Mouse (Mus musculus) heart, postnatal 0 days (tissue): ENCODE data around the gene Gm17268.

ENCODE experiments used
- CTCF ChIP-seq: IDR thresholded peaks from 2 replicates; pipeline ENCODE4 v1.5.1; 2016; ENCODE audit warnings: antibody characterized with exemption, control low read depth, low read depth
- EP300 ChIP-seq: IDR thresholded peaks from 2 replicates; pipeline ENCODE4 v1.6.1; 2016; ENCODE audit warnings: antibody characterized with exemption, low read depth

DNA sequence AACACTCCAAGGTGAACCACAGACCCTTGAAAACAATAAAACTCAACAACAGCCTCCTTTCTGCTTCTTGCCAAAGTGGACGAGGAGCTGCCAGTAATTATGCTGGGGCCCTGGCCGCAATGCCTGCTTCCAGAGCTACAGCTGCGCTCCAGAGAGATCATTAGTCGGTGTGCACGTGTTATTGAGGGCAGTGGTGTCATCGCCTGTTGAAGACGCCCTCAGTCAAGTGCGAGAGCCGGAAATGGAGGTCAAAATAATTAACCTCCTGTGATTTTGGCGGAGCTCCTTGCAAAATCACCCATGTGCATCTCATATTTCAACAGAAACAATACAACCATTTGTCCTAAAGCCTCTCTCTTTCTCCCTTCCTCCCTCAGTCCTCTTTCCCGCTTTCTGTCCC is 56.2 kb downstream of the Gm17268 start:
- TF ChIP-seq CTCF (no peak), EP300 (no peak)
